Mouse (Mus musculus): ENCODE measurements around the gene Chst11.
"Not testable (repeated sequence)": the region's sequence is repeated elsewhere in the genome, so short reads cannot be mapped to it uniquely, and the experiment has no call there.

The Chst11 gene

DNA sequence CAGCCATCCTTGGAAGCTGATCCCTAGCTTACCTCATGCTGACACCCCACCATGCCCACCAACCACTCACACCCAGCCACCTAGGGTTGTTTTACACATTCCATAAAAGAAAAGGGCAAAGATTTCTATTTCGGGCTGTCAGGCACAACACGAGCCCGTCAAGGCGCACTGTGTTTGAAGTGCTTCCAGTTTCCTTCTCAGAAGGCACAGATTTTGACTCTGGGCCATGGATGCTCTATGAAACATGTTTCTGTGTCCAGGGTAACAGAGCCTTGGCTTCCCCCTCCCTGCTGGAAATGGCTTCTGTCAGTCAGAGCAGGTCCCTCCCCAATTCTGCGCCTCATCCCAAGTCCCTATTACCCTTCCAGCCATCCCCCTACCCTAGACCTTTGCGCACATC, 125.7 kb downstream of the Chst11 start:
- no peak for DNase-seq (ENCODE audit: low spot score)

DNA sequence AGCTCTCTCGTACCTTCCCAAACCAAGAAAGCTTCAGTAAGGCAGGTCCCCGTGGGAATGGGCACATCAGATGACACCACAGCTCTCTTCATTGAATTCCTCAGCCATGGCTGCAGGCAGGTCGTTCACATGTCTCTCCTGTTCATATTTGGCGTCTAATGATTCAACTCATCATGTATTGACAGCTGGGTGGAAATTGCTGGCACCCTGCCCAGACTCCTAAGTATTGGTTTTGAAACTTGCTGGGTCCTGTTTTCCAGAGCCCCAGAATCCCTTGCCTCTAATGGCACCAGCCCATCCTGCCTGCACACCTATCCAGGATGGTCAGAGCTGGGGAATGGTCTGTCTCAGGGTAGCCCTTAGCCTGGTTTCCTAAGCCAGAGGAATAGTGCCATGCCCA, 127.0 kb downstream of the Chst11 start:
- DNase-seq (ENCODE audit: low spot score): no peak

DNA sequence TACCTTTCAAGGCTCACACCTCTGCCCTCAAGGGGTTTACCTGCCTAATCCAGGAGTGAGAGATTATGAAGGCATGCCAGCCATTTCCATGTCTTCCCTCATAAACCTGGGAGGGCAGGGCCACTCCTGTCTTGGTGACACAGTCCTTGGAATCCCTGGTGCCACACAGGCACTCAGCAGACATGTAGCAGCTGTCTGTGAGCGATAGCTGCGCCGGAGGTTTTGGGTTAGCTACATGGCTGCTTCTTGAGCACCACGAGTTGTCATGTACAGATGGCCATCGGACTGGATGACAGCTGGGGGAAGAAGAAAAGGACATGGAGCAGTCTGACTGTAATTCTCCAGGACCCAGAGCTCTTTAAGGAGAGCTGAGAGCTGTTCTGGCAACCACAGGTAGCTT, 129.3 kb downstream of the Chst11 start:
- no peak for DNase-seq (ENCODE audit: low spot score)

DNA sequence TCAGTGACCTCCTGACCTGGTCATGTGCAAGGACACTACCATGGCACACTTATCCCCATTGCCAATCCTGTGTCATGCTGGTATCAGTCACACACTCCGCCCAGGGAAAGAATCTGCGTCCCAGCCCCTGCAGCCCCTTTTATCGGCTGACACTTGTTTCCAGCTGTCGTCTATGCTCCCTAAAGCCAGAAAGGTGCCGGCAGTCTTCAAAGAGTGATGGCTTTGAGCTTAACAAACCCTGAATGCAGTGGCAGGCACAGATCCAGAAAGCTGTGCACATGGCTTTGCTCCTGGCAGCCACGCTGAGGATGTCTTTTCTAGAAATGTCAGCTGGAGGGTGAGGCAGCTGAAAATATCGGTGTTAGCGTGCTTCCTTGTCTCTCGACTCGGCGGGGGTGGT, 131.6 kb downstream of the Chst11 start:
- no peak for DNase-seq (ENCODE audit: low spot score)

DNA sequence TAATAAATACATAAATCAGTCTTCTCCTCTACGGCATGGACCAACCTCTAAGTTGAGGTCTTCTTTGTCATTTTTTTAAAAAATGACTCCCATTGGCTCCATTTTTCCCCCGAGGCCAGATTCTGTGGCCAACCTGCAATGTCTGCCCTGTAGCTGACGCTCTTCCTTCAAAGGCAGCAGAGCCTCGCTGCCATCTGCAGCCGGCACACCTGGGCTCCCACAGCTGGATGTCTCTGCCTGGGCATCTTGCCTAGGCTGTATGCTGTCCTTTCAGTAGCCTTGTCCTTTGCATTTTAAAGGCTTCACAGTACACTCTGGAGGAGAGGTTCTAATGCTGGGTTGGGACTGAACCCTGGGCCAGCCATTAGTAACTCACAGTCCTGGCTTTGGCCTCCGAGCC, 132.6 kb downstream of the Chst11 start:
- DNase-seq (ENCODE audit: low spot score): no peak

DNA sequence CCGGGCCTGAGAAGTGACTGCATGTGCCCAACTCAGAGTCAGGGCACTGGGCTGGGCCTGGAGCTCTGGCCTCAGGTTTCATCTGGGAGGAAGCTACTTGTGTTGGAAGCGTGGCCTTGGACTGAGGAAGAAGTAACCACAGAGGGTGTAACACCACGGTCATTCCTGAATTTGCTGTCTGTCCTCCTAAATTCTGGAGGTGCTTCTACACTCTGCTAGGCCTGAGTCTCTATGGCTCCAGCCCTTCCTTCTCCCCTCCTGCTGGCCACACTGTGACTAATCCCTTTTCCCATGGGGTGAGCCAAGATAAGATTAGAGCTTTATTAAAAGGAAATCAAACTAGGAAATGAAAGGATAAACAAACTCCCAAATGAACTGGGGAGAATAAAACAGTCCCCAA, 133.3 kb downstream of the Chst11 start:
- DNase-seq (ENCODE audit: low spot score): no peak

DNA sequence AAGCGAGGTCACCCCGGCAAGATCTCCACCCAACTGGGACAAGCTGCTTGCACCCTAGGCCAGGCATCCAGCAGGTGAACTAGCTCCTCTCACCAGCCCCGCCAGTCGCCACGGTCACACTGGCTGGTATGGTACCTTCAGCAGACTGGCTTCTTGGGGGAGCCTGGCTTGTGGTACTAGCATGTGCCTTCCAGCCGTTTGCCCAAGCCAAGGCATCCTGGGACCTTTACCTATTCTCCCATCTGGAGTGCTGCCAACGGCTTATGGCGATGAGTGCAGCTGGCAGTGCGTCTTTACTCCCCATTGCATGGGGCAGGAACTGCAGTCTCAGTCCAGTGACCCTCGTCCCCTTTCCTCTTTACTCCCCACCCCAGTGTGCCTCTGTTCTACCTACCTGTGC, 133.7 kb downstream of the Chst11 start:
- DNase-seq (ENCODE audit: low spot score): no peak

DNA sequence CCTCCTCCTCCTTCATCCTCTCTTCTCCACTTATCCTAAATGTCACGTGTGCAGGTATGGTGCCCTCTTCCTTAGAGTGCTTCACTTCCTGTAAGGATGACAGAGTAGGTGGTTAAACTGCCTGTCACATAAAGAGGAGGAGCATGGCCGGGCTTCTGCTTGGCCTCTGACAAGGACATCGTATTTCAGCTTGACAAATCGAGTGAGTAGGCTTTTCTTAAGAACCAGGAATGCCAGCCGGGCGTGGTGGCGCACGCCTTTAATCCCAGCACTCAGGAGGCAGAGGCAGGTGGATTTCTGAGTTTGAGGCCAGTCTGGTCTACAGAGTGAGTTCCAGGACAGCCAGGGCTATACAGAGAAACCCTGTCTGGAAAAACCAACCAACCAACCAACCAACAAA, 134.2 kb downstream of the Chst11 start:
- not testable (repeated sequence) for DNase-seq (ENCODE audit: low spot score)

DNA sequence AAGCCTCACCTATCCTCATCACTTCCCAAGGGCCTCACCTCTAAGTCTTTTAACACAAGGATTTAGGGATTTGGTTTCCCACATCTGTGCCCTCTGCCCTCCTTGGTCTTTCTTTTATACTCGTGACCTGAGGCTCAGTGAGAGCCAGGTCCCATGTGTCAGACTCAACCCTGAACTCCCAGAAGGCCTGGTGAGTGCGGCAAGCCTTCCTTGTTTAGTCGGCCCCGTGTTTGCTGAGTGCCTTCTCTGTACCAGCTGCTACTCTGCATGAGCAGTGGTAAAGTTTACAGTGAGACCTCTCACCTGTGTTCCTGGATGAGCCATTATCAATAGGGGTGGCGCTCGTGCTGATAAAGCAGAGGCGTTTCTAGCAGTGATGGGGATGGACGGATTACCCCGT, 134.6 kb downstream of the Chst11 start:
- DNase-seq (ENCODE audit: low spot score): no peak

DNA sequence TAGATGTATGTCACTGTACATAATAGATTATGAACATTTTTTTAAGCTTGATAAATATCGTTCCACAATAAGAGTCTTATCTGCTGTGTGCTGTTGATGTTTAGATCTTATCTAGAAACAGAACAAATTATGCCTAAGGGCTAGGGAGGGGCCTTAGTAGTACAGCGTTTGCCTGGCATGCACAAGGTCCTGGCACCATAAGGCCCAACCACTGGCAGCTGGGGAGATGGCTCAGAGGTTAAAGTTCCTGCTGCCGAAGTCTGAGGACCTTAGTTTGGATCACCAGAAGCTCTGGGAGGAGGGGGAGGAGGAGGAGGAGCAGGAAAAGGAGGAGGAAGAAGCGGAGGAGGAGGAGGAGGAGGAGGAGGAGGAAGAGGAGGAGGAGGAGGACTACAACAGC, 135.6 kb downstream of the Chst11 start:
- no peak for DNase-seq (ENCODE audit: low spot score)

DNA sequence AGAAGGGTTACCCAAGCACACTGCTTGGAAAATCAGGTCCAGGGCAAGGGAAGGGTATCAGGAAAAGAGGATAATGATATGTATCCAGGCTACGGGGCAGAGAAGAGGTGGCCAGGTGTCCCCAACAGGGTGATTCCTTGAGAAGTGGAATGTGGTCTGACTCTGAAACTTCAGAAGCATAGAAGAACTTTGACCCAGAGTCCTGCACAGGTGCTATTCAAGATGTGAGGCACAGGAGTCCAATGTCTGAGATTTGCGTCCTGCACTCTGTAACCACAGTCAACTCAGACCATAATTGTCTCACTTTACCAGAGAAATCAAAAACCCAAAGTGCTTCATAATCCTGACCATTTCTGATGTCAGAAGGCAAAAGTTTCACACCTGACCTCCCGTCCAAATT, 139.3 kb downstream of the Chst11 start:
- no peak for DNase-seq (ENCODE audit: low spot score)

DNA sequence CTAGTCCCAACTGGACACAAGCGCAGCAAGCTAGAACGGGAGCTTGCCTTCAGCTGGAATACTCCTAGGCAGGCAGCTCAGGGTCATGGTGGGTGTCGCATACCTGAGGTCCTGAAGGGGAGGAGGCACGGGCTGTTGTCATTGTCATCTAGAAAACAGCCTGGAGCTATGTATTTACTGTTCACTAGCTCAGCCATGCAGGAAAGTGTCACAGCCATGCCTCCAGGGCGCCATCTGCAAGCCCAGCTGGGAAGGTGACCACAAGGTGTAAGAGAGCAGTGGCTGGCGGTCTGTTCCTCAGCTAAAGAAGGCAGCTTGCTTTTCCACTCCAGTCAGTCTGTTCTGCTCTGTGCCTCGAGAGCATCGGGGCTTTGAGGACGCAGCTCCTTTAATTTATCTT, 141.1 kb downstream of the Chst11 start:
- no peak for DNase-seq (ENCODE audit: low spot score)

DNA sequence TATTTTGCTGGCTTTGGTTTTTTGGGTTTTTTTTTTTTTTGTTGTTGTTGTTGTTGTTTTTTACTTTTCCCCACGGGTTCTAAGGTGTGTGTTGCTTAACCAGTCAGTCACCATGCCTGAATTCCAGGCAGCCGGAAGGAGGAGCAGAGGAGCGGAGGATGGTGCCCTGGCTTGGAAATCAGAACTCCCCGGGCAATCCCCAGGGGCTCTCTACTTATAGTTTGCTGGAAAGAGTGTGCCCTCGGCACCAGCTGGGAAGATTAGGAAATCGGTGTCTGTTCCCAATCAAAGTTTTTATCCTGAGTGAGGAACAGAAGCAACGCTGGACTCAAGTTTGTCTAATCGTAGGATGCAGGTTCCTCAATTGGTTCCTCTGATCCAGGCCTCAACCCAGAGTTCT, 143.1 kb downstream of the Chst11 start:
- no peak for DNase-seq (ENCODE audit: low spot score)

DNA sequence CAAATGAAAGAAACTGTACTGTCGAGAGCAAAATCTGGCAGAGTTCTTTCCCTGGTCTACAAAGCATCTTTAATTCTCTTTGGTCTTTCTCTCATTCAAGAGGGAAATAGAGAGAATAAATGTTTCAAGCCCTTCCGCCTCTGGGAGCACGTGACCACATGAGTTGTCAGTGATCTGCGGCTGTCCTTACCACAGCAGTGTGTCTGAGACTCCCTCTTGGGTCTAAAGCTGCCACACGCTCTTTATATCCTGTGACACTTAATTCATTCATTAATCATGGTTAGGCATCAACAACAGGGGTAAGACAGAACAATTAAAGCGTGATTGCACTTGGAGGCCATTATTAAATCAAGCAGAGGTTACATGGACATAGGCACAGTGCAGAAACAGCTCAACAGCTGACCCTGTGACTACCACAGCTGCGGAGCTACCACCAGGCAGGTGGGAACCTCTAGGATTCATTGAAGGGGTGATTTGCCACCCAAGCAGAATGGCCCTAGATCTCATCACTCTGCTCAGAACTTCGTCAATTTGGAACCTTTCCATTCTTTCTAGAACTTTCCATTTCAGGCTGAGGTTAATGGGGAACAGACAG, 144.4 kb downstream of the Chst11 start:
- no peak for DNase-seq (ENCODE audit: low spot score)

DNA sequence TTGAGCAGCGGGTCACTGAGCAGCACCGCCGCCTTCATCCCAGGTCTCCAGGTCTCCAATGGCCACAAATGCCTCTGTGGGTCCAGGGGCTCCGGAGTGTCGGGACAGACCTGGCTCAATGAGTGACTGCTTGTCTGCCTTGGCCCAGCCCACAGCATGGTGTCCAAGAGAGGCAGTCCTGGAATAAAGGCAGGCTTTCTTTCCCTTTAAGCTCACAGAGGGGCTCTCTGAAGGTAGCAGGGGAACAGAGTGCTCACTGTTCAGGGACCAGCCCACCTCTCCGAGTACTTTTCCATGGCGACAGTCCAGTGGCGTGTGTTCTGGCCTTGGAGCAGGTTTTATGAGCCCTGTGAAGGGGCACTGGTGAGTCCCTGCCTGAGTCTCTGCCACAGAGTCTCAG, 145.3 kb downstream of the Chst11 start:
- DNase-seq (ENCODE audit: low spot score): no peak

DNA sequence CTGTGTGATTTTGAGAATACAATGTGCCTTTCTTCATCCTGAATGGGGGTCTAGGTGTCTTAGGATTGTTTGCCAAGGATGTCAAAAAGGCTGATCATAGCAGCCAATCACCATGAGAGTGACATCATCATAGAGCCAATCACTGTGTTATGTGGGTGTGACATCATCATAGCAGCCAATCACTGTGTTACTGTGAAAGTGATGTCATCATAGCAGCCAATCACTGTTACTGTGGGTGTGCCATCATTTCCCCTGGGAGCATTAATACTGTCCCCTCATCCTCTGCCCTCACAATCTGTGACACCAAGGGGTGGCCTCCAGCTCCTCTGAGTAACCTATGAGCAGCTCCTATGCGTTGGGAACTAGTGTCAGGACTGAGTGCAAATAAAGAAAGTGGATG, 146.6 kb downstream of the Chst11 start:
- DNase-seq (ENCODE audit: low spot score): no peak

DNA sequence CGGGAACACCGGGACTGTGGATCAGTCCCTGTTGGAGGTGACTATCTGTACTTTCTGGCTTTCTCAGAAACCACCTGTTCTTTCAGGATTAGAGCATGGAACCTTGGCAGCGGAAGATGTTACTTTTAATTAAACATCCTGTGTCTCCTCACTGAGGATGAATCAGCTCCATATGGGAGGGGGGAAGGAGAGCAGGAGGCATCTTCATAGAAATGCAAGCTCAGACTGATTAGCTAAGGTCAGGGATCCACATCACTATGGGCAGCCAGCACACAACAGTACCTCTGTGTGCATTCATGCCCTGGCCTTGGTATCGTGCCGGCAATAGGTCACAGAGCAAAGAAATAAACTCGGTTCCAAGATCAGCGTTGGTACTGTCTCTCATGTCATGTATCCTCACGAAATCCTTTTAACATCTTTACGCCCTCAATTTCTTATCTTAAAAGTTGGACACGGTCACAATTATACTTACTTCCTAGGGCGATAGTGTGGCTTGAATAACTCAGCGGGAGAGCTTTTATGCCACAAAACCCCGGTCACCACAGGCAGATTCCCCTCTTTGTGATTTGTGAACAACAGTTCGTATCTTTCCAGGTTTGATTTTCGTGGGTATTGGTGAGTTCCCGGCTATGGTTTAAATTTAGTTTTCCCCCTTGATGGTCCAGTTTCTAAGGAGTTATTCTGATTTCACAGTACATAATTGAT, 148.7 kb downstream of the Chst11 start:
- no peak for DNase-seq (ENCODE audit: low spot score)

DNA sequence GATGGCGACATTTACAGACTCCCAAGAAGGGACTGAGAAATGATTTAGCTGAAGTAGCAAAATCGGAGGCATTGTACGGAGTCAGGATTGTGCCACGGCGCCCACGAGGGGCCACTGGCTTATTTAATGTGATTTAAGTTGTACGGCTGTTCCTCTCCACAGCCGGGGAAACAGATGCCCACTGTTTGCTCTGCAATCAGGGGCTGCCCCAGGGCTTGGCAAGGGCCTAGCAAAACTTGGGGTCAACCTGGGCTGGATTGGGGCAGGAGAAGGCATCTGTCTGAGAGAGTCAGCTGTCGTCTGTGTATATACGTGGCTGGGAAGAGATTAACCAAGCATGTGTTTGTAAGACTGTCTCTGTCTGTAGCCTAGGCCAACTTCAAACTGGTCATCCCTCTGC, 149.6 kb downstream of the Chst11 start:
- DNase-seq (ENCODE audit: low spot score): no peak

DNA sequence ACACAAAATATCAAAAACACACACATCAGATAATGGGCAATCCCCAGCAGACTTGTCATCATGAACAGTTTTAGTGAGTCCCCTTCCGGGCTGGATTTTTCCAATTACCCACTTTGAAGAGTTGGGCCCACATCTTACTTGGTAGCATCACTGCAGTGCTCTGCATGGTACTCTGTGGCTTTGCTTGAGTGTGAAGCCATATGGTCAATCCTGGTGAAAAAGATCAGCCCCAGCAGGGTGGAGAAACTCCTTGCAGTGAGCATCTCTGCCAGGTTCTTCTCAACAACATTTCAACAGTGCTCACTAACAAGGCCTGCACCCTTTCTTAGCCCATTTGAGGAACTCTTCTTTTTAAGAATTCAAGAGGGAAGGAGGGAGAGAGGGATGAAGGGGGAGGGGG, 150.7 kb downstream of the Chst11 start:
- DNase-seq (ENCODE audit: low spot score): no peak

DNA sequence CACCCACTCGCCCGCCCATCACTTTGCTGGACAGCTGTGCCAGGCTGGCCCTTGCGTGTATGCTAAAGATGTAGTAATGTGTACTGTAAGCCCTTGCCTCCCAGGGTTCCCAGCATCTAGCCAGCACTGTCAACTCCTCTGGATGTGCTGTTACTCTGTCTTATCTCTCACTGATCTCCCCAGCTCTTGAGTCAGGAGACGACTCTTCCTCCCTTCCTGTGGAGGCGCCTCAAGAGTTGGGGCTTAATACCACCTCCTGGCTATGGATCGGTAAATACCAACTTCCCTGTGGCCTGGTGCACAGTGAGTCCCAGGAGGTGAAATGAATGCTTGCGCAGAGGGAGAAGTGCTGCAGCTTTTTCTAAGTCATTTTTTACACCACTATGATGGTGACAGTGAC, 151.8 kb downstream of the Chst11 start:
- DNase-seq (ENCODE audit: low spot score): no peak

DNA sequence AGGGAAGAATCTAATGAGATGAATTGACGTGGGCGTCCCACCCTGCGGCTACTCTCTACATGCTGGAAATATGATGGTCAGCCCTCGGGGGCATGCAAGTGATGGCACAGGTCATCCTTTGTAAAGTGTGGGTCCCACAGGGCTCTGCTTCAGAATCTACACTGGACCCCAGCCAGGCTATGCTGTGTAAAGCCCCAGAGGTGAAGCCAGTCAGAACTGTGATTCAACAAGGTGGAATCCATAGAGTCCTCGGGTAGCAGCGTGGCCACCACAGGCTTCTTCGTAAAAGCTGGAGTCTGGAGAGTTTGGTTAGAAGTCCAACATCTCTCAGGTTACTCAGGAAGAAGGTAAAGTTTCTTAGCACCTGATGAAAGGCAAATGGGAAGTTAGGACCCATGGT, 154.0 kb downstream of the Chst11 start:
- no peak for DNase-seq (ENCODE audit: low spot score)

DNA sequence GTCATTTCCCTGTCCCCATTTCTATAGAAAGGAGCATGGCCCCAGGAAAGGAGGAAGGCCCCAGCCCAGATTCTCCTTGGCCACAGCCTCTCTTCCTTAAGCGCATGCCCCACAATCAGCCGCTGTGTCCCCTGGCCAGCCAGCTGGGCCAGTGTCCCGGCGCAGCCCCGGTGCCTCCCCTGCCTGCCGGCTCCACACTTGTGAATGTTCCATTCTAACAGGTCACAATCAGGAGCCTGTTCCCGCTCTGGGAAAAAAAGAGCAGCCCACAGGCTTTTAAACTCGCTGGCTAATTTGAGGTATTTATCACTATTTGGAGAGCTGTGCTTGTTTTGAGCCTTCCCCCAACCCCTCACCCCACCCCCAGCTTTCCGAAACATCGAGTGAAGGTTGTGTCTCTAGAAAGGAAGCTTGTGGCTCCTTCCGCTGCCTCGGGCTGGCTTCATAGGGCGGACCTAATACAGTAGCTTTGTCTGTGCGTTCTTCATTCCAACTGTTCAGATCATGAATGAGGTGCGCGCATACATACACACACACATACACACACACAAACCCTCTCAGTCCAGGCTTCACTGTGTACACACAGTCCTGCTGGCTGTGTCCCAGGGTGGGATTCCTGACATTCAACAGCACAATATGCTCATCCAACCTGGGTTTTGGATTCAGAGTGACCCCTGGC, 155.1 kb downstream of the Chst11 start:
- no peak for DNase-seq (ENCODE audit: low spot score)

DNA sequence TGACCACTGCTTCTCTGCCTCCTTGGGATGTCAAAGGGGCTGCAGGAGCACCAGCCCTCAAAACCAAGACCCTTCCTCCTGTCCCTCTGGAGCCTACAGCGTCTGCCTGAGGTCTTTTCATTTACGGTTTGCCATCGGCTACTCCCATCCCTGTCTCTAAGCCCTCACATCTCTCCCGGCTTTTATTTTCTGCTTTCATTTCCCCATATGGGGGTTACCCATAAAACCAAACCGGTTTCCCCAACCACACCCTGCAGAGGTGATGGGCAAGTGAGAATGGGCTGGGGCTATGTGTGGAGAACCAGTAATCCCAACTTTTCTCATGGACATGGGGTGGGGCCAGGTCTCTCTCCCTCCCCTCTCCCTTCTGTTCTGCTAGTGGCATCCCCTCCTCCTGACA, 156.1 kb downstream of the Chst11 start:
- no peak for DNase-seq (ENCODE audit: low spot score)

DNA sequence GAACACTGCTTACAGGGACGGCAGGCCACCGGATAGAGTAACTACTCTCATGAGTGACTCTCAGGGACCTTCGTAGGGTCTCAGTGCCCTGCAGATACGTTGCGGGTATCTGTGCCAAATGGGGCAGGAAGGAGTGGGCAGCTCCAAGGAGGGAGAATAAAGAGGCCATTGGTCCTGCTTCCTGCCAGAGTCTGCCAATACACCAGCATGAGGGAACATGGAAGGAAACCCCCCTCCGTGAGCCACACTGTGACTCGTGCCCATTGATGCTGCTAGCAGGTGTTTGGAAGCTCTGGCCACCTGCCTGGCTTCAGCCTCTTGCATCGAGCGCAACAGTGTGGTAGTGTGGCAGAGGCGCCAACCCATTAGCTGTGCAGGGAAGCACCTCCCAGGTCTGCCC, 157.8 kb downstream of the Chst11 start:
- no peak for DNase-seq (ENCODE audit: low spot score)

Data from ovary, postnatal 36 days (tissue).